Mouse (Mus musculus): ENCODE measurements around the gene Gm6034. TPM values are rescaled to one million over a fixed set of nuclear protein-coding genes. Genes with fewer than 3 reads are reported as not detected.
"Not testable (repeated sequence)": the region's sequence is repeated elsewhere in the genome, so short reads cannot be mapped to it uniquely, and the experiment has no call there.

The Gm6034 gene
- polyA plus RNA-seq, 1 experiment from 2014 or later: not detected

DNA sequence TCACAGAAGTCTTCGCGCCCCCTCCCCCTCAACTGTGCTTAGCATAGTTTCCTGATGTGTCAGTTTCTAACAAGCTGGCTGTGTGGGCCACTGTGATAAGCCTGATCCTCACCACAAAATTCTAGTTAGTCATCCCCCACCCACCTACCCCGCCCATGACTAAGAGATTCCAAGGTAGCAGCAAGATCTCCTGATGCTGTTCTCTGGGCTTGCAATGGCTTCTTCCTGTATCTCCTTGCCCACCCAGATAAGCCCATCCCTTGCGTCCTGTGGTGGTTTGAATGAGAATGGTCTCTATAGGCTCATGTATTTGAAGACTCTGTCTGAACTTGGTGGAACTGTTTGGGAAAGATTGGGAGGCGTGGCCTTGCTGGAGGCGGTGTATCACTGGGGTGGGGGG is 40.8 kb upstream of the Gm6034 start:
- peaks cover 66% of the 10 kb centered on the region for H3K36me3 ChIP-seq
- peaks cover 65% of the 10 kb centered on the region for H3K4me1 ChIP-seq
- H3K27me3 ChIP-seq (replicated peaks): no peaks in the 10 kb centered on the region
- 0 out of 2 replicates have a peak overlapping the region, but pooled peaks have one; percentile 8 for H3K4me3 ChIP-seq
- peak overlapping the region; percentile 55 for H3K4me2 ChIP-seq
- H3K9ac ChIP-seq: no peak overlapping the region
- peak; percentile 87 for ATAC-seq
- peaks cover 45% of the 10 kb centered on the region for H3K9me3 ChIP-seq (replicated peaks)
- WGBS (ENCODE audit: insufficient replicate concordance): 47% methylated on average over 6 of the region's 6 CpGs
- H3K27ac ChIP-seq: peak overlapping the region; percentile 90

DNA sequence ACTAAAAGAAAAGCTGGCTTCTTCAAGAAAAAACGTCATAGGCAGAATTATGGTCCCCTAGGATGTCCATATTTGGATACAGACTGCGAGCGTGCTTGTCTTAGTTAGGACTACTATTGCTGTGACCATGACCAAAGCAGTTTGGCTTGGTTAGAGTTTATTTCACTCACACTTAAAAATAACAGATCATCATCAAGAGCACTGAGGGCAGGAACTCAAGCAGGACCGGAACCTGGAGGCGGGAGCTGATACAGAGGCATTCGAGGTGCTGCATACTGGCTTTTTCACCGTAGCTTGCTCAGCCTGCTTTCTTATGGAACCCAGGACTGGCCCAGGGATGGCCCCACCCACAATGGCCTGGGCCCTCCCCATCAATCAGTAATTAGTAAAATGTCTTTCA is 39.4 kb upstream of the Gm6034 start:
- peaks cover 52% of the 10 kb centered on the region for H3K4me1 ChIP-seq
- 86% methylated on average over 7 of the region's 7 CpGs for WGBS (ENCODE audit: insufficient replicate concordance)
- no peak overlapping the region for H3K27ac ChIP-seq
- no peaks in the 10 kb centered on the region for H3K27me3 ChIP-seq (replicated peaks)
- H3K9me3 ChIP-seq (replicated peaks): peaks cover 46% of the 10 kb centered on the region
- ATAC-seq: no peak
- H3K4me2 ChIP-seq: no peak overlapping the region
- H3K9ac ChIP-seq: no peak overlapping the region
- no peak overlapping the region for H3K4me3 ChIP-seq
- H3K36me3 ChIP-seq: peaks cover 67% of the 10 kb centered on the region

GRCm38 (mm10) chr17:36004409-36004808 is 38.4 kb upstream of the Gm6034 start:
- H3K4me2 ChIP-seq; ATAC-seq; H3K27ac ChIP-seq; H3K4me3 ChIP-seq; H3K27me3 ChIP-seq (replicated peaks); H3K9ac ChIP-seq: not testable (repeated sequence)
- H3K36me3 ChIP-seq: peaks cover 66% of the 10 kb centered on the region
- H3K9me3 ChIP-seq (replicated peaks): peaks cover 46% of the 10 kb centered on the region
- peaks cover 41% of the 10 kb centered on the region for H3K4me1 ChIP-seq
- WGBS (ENCODE audit: insufficient replicate concordance): 88% methylated on average over 7 of the region's 7 CpGs

DNA sequence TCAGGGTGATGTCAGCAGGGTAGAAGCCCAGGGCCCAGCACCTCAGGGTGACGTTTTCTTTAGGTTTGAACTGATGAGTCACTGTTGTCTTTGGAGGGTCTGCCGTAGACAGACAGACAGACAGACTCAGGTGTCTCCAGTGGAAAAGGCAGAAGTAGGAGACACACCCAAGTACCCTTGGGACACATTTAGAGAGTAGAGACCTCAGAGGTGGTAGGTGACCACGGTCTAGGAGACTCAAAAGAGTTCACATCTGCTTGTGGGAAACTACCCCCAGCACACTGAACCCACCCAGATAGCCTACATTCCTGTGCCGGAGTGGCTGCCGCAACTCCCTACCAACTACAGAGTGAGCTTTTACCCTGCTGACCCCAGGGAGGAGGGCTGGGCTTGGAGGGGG is 27.8 kb upstream of the Gm6034 start:
- H3K9me3 ChIP-seq (replicated peaks): no peaks in the 10 kb centered on the region
- H3K4me2 ChIP-seq: no peak overlapping the region
- H3K36me3 ChIP-seq: peaks cover 38% of the 10 kb centered on the region
- 85% methylated on average over 5 of the region's 5 CpGs for WGBS (ENCODE audit: insufficient replicate concordance)
- H3K9ac ChIP-seq: no peak overlapping the region
- no peak overlapping the region for H3K27ac ChIP-seq
- peaks cover 39% of the 10 kb centered on the region for H3K4me1 ChIP-seq
- 0 out of 2 replicates have a peak, but pooled peaks have one; percentile 2 for ATAC-seq
- no peaks in the 10 kb centered on the region for H3K27me3 ChIP-seq (replicated peaks)
- no peak overlapping the region for H3K4me3 ChIP-seq

DNA sequence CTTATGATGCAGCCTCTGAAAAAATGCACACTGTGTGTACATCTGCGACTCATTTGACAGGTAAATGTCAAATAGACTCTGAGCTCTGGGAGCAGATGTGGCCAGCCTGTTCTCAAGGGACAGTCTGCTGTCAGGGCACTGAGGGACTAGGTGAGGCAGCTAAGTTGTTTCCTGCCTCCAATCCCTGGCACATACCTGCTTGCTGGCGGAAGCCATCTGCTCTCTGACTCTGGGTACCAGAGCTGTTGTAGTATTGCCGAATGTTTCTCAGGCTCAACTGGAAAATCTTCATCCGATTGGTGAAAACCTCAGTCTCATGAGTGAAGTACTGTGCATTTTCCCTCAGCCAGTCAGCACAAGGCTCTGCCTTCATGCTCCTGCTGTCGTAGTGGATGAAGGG is 25.7 kb upstream of the Gm6034 start:
- Histone ChIP-seq H3K27me3 (replicated peaks) (no peaks in the 10 kb centered on the region), H3K4me3 (no peak overlapping the region), H3K36me3 (peaks cover 42% of the 10 kb centered on the region), H3K9me3 (replicated peaks) (no peaks in the 10 kb centered on the region), H3K27ac (0 out of 2 replicates have a peak overlapping the region, but pooled peaks have one; percentile 25), H3K4me1 (peaks cover 56% of the 10 kb centered on the region), H3K9ac (no peak overlapping the region), H3K4me2 (peak overlapping the region; percentile 16; the same call in 1 of the 2 replicates)
- no peak for ATAC-seq
- WGBS (ENCODE audit: insufficient replicate concordance): 74% methylated on average over 5 of the region's 5 CpGs

GRCm38 (mm10) chr17:36018979-36019378 is 23.8 kb upstream of the Gm6034 start:
- H3K4me3 ChIP-seq: peak overlapping the region; percentile 58
- ATAC-seq: no peak
- H3K27me3 ChIP-seq (replicated peaks): no peaks in the 10 kb centered on the region
- peak overlapping the region; percentile 71 for H3K4me2 ChIP-seq
- H3K4me1 ChIP-seq: peaks cover 72% of the 10 kb centered on the region
- H3K9me3 ChIP-seq (replicated peaks): no peaks in the 10 kb centered on the region
- H3K9ac ChIP-seq: peak overlapping the region; percentile 63
- 32% methylated on average over 2 of the region's 2 CpGs for WGBS (ENCODE audit: insufficient replicate concordance)
- peaks cover 41% of the 10 kb centered on the region for H3K36me3 ChIP-seq
- H3K27ac ChIP-seq: peak overlapping the region; percentile 91; the same call in 1 of the 2 replicates

GRCm38 (mm10) chr17:36019519-36019918 is 23.2 kb upstream of the Gm6034 start:
- Histone ChIP-seq H3K27ac (peak overlapping the region; percentile 91), H3K9me3 (replicated peaks) (no peaks in the 10 kb centered on the region), H3K36me3 (peaks cover 36% of the 10 kb centered on the region), H3K4me1 (peaks cover 78% of the 10 kb centered on the region), H3K9ac (peak overlapping the region; percentile 63), H3K4me3 (peak overlapping the region; percentile 58), H3K4me2 (peak overlapping the region; percentile 71), H3K27me3 (replicated peaks) (no peaks in the 10 kb centered on the region)
- ATAC-seq: no peak
- 66% methylated on average over 3 of the region's 3 CpGs for WGBS (ENCODE audit: insufficient replicate concordance)

- no peaks in the 10 kb centered on the region for H3K27me3 ChIP-seq (replicated peaks)
- H3K4me3 ChIP-seq: peak within 1 kb of the TSS; percentile 58
- no peaks in the 10 kb centered on the region for H3K9me3 ChIP-seq (replicated peaks)
- H3K9ac ChIP-seq: peak within 1 kb of the TSS; percentile 63
- ATAC-seq: peak; percentile 86
- peak within 1 kb of the TSS; percentile 91 for H3K27ac ChIP-seq
- H3K4me1 ChIP-seq: peaks cover 84% of the 10 kb centered on the region
- WGBS (ENCODE audit: insufficient replicate concordance): 14% methylated on average over 15 of the region's 15 CpGs
- H3K4me2 ChIP-seq: peak within 1 kb of the TSS; percentile 71
- H3K36me3 ChIP-seq: peaks cover 27% of the 10 kb centered on the region
These were observed 22.3 kb upstream of the Gm6034 start, which contains the start of gene H2-T24 for GRCm38 (mm10) chr17:36020191-36021073. Gene H2-T24 (minus strand): TSS chr17:36020560.

GRCm38 (mm10) chr17:36021309-36021708 is 21.5 kb upstream of the Gm6034 start:
- peaks cover 18% of the 10 kb centered on the region for H3K36me3 ChIP-seq
- H3K9me3 ChIP-seq (replicated peaks): no peaks in the 10 kb centered on the region
- no peaks in the 10 kb centered on the region for H3K27me3 ChIP-seq (replicated peaks)
- peak overlapping the region; percentile 91 for H3K27ac ChIP-seq
- 0 out of 2 replicates have a peak, but pooled peaks have one; percentile 23 for ATAC-seq
- H3K4me1 ChIP-seq: peaks cover 78% of the 10 kb centered on the region
- WGBS (ENCODE audit: insufficient replicate concordance): 76% methylated on average over 1 of the region's 1 CpGs
- H3K4me3 ChIP-seq: peak overlapping the region; percentile 58
- peak overlapping the region; percentile 71 for H3K4me2 ChIP-seq
- peak overlapping the region; percentile 63 for H3K9ac ChIP-seq

DNA sequence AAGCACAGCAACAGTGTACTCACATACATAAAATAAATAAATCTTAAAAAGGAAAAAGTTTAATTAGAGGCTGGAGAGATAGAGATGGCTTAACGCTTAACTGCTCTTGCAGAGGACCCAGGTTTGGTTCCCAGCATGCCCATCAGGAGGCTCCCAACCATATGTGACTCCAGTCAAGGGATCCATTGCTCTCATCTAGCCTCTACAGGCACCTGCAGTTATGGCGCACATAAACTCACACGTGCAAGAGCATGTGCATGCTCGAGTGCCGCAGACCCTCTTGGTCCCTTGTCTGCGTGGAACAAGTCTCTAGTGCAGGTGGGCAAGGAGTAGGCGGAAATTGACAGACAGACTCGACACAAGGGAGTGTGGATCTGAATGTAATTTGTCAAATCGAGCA is 20.7 kb upstream of the Gm6034 start:
- Histone ChIP-seq H3K27me3 (replicated peaks) (no peaks in the 10 kb centered on the region), H3K9ac (no peak overlapping the region), H3K36me3 (peaks cover 10% of the 10 kb centered on the region), H3K4me1 (peaks cover 74% of the 10 kb centered on the region), H3K27ac (no peak overlapping the region), H3K9me3 (replicated peaks) (no peaks in the 10 kb centered on the region), H3K4me3 (no peak overlapping the region), H3K4me2 (no peak overlapping the region)
- 81% methylated on average over 9 of the region's 9 CpGs for WGBS (ENCODE audit: insufficient replicate concordance)
- ATAC-seq: no peak

DNA sequence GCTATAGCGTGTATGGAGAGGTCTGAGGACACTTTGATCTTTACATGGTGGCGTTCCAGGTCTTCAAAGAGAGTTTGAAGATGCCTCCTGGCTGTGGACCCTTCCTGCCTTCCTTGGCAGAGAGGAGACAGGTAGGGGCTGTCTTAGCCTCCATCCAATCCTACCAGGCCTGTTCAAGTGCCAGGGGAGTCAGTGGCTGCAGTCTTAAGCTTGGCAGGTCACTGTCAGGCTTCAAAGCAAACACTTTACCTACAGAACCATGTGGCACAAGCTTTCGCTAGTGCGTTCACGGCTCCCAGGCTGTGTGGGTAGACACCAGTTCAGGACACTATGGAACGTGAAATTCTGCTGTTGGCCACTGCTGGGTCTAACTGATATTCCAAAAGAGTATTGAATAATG is 19.8 kb upstream of the Gm6034 start:
- Histone ChIP-seq H3K4me3 (no peak overlapping the region), H3K27me3 (replicated peaks) (no peaks in the 10 kb centered on the region), H3K36me3 (peaks cover 3% of the 10 kb centered on the region; the same call in 1 of the 2 replicates), H3K4me2 (no peak overlapping the region), H3K9ac (no peak overlapping the region), H3K9me3 (replicated peaks) (no peaks in the 10 kb centered on the region), H3K27ac (no peak overlapping the region), H3K4me1 (peaks cover 66% of the 10 kb centered on the region)
- ATAC-seq: no peak
- WGBS (ENCODE audit: insufficient replicate concordance): 87% methylated on average over 6 of the region's 6 CpGs

Measured in liver, embryonic 12.5 days (tissue).